ENCODE assay signal across 9 mouse cellular contexts in the genomic region with DNA sequence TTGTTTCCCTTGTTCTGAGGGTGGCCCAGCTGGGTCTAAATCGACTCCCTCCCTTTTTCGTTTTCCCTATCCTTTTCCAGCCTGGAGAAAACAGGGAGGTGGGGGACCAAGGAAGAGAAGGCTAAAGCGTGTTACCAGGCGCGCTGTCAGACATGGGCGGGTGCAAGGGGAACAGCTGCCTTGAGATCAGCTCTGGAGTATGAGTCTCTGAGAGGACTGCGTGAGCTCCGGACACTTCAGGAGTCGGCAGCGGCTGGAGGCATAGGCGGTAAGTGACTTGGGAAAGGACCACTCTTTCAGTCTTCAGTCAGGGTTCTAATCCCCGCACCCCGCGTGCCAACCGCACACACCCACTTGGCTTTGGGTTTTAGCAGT.
A peak's percentile ranks its signal among the peaks of the same experiment; 100 is the strongest.
DNase-seq lines count a peak whose midpoint lies in the region; ATAC-seq and TF ChIP-seq lines count a peak whose summit lies in the region.
"Had no signal": no experiment of that assay in that cellular context is flagged by ENCODE, and none has a peak within 500 bp of the region (broad histone marks: within the 10 kb centered on the region; RNA-seq: fewer than 3 reads in every experiment).

No protein-coding gene starts in this region.

- peak; percentile 72 for ATAC-seq in frontal cortex, adult (ENCODE audit: low TSS enrichment)
- no peak for ATAC-seq in heart, embryonic 15.5 days (replicated peaks; ENCODE audit: insufficient number of reproducible peaks, insufficient read depth, low FRiP score, low read depth)
- peak; percentile 50; the same call in 1 of the 2 replicates for ATAC-seq in midbrain, embryonic 14.5 days (ENCODE audit: low FRiP score, low TSS enrichment)

- 17% methylated on average over 15 of the region's 15 CpGs for WGBS in heart, embryonic 15.5 days
- WGBS in liver, adult 2 months, result 2% methylated on average over 15 of the region's 15 CpGs
- WGBS in midbrain, embryonic 14.5 days, result 22% methylated on average over 15 of the region's 15 CpGs

- H3K9me3 ChIP-seq in heart, embryonic 15.5 days (replicated peaks), result no peaks in the 10 kb centered on the region
- no peaks in the 10 kb centered on the region for H3K9me3 ChIP-seq in midbrain, embryonic 14.5 days (ENCODE audit: control insufficient read depth, low read length)

- H3K4me3 ChIP-seq in heart, embryonic 15.5 days, result peak overlapping the region; percentile 57
- H3K4me3 ChIP-seq in liver, adult 2 months (ENCODE audit: insufficient read depth, low read depth, low read length), result peak overlapping the region; percentile 33; the same call in 1 of the 2 replicates
- peak overlapping the region; percentile 41 for H3K4me3 ChIP-seq in midbrain, embryonic 14.5 days (replicated peaks; ENCODE audit: low read depth, low read length)

- no peaks in the 10 kb centered on the region for H3K4me1 ChIP-seq in heart, embryonic 15.5 days (replicated peaks)
- H3K4me1 ChIP-seq in liver, adult 2 months (ENCODE audit: control insufficient read depth, insufficient read depth, low read length), result peaks cover 2% of the 10 kb centered on the region; the same call in 1 of the 2 replicates
- no peaks in the 10 kb centered on the region for H3K4me1 ChIP-seq in midbrain, embryonic 14.5 days (ENCODE audit: control insufficient read depth, insufficient read depth, low read length)

- H3K27me3 ChIP-seq in heart, embryonic 15.5 days, result no peaks in the 10 kb centered on the region
- peaks cover 4% of the 10 kb centered on the region; the same call in 1 of the 2 replicates for H3K27me3 ChIP-seq in liver, adult 2 months (ENCODE audit: control insufficient read depth, insufficient read depth, low read length)
- H3K27me3 ChIP-seq in midbrain, embryonic 14.5 days (ENCODE audit: control insufficient read depth, insufficient read depth, low read length), result no peaks in the 10 kb centered on the region
- H3K27me3 ChIP-seq: CH12.LX had no signal

- H3K27ac ChIP-seq in heart, embryonic 15.5 days, result peak overlapping the region; percentile 37
- no peak overlapping the region for H3K27ac ChIP-seq in liver, adult 2 months (replicated peaks; ENCODE audit: insufficient read depth, low read depth, low read length)
- H3K27ac ChIP-seq in midbrain, embryonic 14.5 days (replicated peaks; ENCODE audit: low read depth, low read length), result peak overlapping the region; percentile 45; the same call in 1 of the 2 replicates

- H3K36me3 ChIP-seq in heart, embryonic 15.5 days, result no peaks in the 10 kb centered on the region
- H3K36me3 ChIP-seq in liver, adult 2 months (ENCODE audit: control insufficient read depth, insufficient read depth, low read length), result no peaks in the 10 kb centered on the region
- no peaks in the 10 kb centered on the region for H3K36me3 ChIP-seq in midbrain, embryonic 14.5 days (ENCODE audit: control insufficient read depth, insufficient read depth, low read length)

- no peak for TF ChIP-seq CTCF in liver, adult 2 months (IDR thresholded peaks at IDR 0.05; ENCODE audit: low read depth, low read length)

- H3K4me2 ChIP-seq in heart, embryonic 15.5 days, result peak overlapping the region; percentile 72
- peak overlapping the region; percentile 62 for H3K4me2 ChIP-seq in midbrain, embryonic 14.5 days (ENCODE audit: low read length)

- peak overlapping the region; percentile 54 for H3K9ac ChIP-seq in heart, embryonic 15.5 days
- no peak overlapping the region for H3K9ac ChIP-seq in liver, adult 2 months (ENCODE audit: low read depth, low read length)
- peak overlapping the region; percentile 52 for H3K9ac ChIP-seq in midbrain, embryonic 14.5 days (replicated peaks; ENCODE audit: low read length)

- no peak for DNase-seq in frontal cortex, postnatal 10 days (ENCODE audit: low spot score in 2 of 2)
- DNase-seq in CD4-positive helper T cell, adult 2 months (ENCODE audit: low read depth, low spot score), result peak; percentile 1
- peak; percentile 5 to 10 for DNase-seq in cerebellum, postnatal 36 days
- no peak for DNase-seq in liver, adult 2 months (ENCODE audit: extremely low read depth, low read depth, low spot score)
- DNase-seq in midbrain, embryonic 14.5 days, result peak; percentile 57
- no peak for DNase-seq in spleen, postnatal 36 days (ENCODE audit: low spot score in 2 of 2)

- no peak for TF ChIP-seq POLR2A in liver, adult 2 months (IDR thresholded peaks at IDR 0.05; ENCODE audit: extremely low read depth, insufficient read depth, low read length)

- H3K79me2 ChIP-seq in liver, adult 2 months (ENCODE audit: control insufficient read depth, insufficient read depth, low read length), result no peaks in the 10 kb centered on the region

Comparison
In these comparisons a context has a peak if more than half of its experiments do, and no peak if none do; other contexts are left out.
1. DNase-seq: peak in CD4-positive helper T cell, adult 2 months (single experiment), cerebellum, postnatal 36 days (2 of 2) and midbrain, embryonic 14.5 days (single experiment); none in frontal cortex, postnatal 10 days (0 of 2), liver, adult 2 months (single experiment) and spleen, postnatal 36 days (0 of 2).
2. Peak in every context shown above with its lines, with median percentiles within 50 percentile points of each other: H3K4me3 ChIP-seq.